Mouse (Mus musculus): Measurements from ENCODE around the gene H1fx. TPM values are rescaled to one million over a fixed set of nuclear protein-coding genes. Genes with fewer than 3 reads are reported as not detected.
"Not testable (repeated sequence)": the region's sequence is repeated elsewhere in the genome, so short reads cannot be mapped to it uniquely, and the experiment has no call there.

H1fx gene
- polyA plus RNA-seq, 1 experiment = 58.5 TPM

DNA sequence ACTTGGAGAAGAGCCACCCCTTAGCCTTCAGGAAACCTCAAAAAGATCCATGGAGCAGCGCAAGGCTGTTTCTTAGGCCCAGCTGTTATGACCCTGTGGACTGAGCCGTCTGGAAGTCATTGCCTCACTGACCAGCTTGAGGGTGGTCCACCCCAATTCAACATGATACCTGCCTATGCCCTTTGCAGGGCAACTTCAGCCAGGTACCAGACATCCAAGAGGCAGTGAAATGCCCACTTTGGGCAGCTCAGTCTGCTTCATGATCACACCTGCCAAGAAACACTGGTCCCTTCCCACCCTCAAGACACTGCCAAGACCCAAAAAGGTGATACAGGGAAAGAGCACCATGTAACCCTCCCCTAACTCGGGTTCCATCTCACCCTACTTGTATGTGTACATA is 1.7 kb downstream of the H1fx start:
- Histone ChIP-seq H3K4me3 (ENCODE audit: insufficient read depth, poor library complexity, severe bottlenecking) (no peak overlapping the region), H3K79me2 (ENCODE audit: control insufficient read depth, insufficient read depth) (peaks cover 21% of the 10 kb centered on the region), H3K79me3 (ENCODE audit: low read depth) (peaks cover 1% of the 10 kb centered on the region), H3K36me3 (ENCODE audit: control insufficient read depth, insufficient read depth) (peaks cover 17% of the 10 kb centered on the region), H3ac (ENCODE audit: control insufficient read depth, insufficient read length, low read depth) (no peak overlapping the region), H3K27me3 (ENCODE audit: control insufficient read depth, insufficient read depth, insufficient read length) (no peaks in the 10 kb centered on the region)
- TF ChIP-seq MYOG (IDR thresholded peaks at IDR 0.05; ENCODE audit: control insufficient read depth, extremely low read depth, insufficient read length) = no peak
- TF ChIP-seq MAX (IDR thresholded peaks at IDR 0.05) = no peak
- TF ChIP-seq USF1 (IDR thresholded peaks at IDR 0.05; ENCODE audit: low read depth) = no peak
- TF ChIP-seq CEBPB (IDR thresholded peaks at IDR 0.05; ENCODE audit: low read depth) = no peak
- TF ChIP-seq MYOD1 (IDR thresholded peaks at IDR 0.05; ENCODE audit: control insufficient read depth, insufficient read length, low read depth) = no peak
- no peak for TF ChIP-seq FOSL1 (IDR thresholded peaks at IDR 0.05; ENCODE audit: insufficient read depth, low read length, poor library complexity, severe bottlenecking)
- TF ChIP-seq CTCF (IDR thresholded peaks at IDR 0.05; ENCODE audit: control insufficient read depth, insufficient read depth, insufficient read length) = no peak

DNA sequence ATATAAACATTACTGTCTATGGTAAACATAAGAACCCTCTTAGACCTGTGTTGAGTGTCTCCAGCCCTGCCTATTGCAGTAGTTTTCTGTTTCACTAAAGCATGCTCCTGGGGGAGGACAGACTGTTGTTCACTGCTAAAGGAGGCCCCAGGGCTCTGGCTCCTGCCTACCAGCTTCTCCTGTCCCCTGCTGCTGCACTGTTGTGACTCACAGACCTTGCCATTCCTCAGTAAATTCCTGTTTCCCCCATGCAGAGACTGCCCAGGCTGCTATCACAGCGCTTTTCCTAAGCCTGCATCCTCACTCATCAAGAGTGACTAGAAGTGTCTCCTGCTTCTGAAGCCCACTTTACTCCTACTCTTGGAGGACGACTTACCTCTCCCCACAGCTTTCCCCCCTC is 11.4 kb downstream of the H1fx start:
- Histone ChIP-seq H3ac (ENCODE audit: control insufficient read depth, insufficient read length, low read depth) (no peak overlapping the region), H3K79me3 (ENCODE audit: low read depth) (no peaks in the 10 kb centered on the region), H3K36me3 (ENCODE audit: control insufficient read depth, insufficient read depth) (no peaks in the 10 kb centered on the region), H3K79me2 (ENCODE audit: control insufficient read depth, insufficient read depth) (no peaks in the 10 kb centered on the region), H3K4me3 (ENCODE audit: insufficient read depth, poor library complexity, severe bottlenecking) (no peak overlapping the region), H3K27me3 (ENCODE audit: control insufficient read depth, insufficient read depth, insufficient read length) (peaks cover 3% of the 10 kb centered on the region)
- TF ChIP-seq CTCF (IDR thresholded peaks at IDR 0.05; ENCODE audit: control insufficient read depth, insufficient read depth, insufficient read length) (no peak), CEBPB (IDR thresholded peaks at IDR 0.05; ENCODE audit: low read depth) (no peak), FOSL1 (IDR thresholded peaks at IDR 0.05; ENCODE audit: insufficient read depth, low read length, poor library complexity, severe bottlenecking) (no peak), MAX (IDR thresholded peaks at IDR 0.05) (no peak), MYOG (IDR thresholded peaks at IDR 0.05; ENCODE audit: control insufficient read depth, extremely low read depth, insufficient read length) (no peak), MYOD1 (IDR thresholded peaks at IDR 0.05; ENCODE audit: control insufficient read depth, insufficient read length, low read depth) (no peak), USF1 (IDR thresholded peaks at IDR 0.05; ENCODE audit: low read depth) (no peak)

DNA sequence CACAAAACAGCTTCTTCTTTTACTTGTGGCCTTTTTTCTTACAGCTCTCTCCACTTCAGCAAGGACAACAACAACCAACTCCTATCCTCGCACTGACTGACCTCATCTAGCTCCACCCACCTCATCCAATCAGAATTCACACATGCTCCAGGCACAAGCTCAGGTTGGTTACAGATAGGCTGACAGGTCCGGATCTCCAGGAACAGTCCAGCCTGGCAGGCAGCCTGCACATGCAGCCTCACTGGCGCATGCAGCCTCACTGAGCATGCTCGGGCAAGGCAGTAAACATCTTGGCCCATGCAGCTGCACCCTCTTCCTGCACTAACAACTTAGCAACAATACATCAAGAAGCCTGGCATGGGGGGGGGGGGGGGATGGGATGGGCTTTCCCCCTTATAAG is 19.0 kb downstream of the H1fx start:
- not testable (repeated sequence) for H3K27me3 ChIP-seq (ENCODE audit: control insufficient read depth, insufficient read depth, insufficient read length); H3K4me3 ChIP-seq (ENCODE audit: insufficient read depth, poor library complexity, severe bottlenecking); H3K36me3 ChIP-seq (ENCODE audit: control insufficient read depth, insufficient read depth); H3K79me3 ChIP-seq (ENCODE audit: low read depth); H3ac ChIP-seq (ENCODE audit: control insufficient read depth, insufficient read length, low read depth); H3K79me2 ChIP-seq (ENCODE audit: control insufficient read depth, insufficient read depth)

DNA sequence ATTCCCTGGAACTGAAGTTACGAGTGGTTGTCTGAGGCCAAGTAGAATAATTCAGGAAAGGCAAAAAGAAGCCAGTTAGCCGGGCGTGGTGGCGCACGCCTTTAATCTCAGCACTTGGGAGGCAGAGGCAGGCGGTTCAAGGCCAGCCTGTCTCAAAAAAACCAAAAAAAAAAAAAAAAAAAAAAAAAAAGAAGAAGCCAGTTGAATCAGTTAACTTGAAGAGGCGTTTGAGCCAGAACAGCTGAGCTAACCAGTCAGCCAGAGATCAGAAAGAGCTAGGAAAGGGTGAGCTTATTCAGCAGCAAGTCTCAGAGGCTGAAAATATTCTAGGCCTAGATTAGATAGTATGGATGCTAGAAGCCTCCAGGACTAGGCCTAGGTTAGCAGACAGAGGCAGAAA is 39.3 kb downstream of the H1fx start:
- H3K79me3 ChIP-seq (ENCODE audit: low read depth) = no peaks in the 10 kb centered on the region
- no peaks in the 10 kb centered on the region for H3K79me2 ChIP-seq (ENCODE audit: control insufficient read depth, insufficient read depth)
- TF ChIP-seq MAX (IDR thresholded peaks at IDR 0.05) = no peak
- TF ChIP-seq MYOG (IDR thresholded peaks at IDR 0.05; ENCODE audit: control insufficient read depth, extremely low read depth, insufficient read length) = no peak
- TF ChIP-seq USF1 (IDR thresholded peaks at IDR 0.05; ENCODE audit: low read depth) = no peak
- TF ChIP-seq MYOD1 (IDR thresholded peaks at IDR 0.05; ENCODE audit: control insufficient read depth, insufficient read length, low read depth) = no peak
- no peak for TF ChIP-seq FOSL1 (IDR thresholded peaks at IDR 0.05; ENCODE audit: insufficient read depth, low read length, poor library complexity, severe bottlenecking)
- no peak for TF ChIP-seq CEBPB (IDR thresholded peaks at IDR 0.05; ENCODE audit: low read depth)
- no peak for TF ChIP-seq CTCF (IDR thresholded peaks at IDR 0.05; ENCODE audit: control insufficient read depth, insufficient read depth, insufficient read length)
- no peak overlapping the region for H3ac ChIP-seq (ENCODE audit: control insufficient read depth, insufficient read length, low read depth)
- no peaks in the 10 kb centered on the region for H3K27me3 ChIP-seq (ENCODE audit: control insufficient read depth, insufficient read depth, insufficient read length)
- no peak overlapping the region for H3K4me3 ChIP-seq (ENCODE audit: insufficient read depth, poor library complexity, severe bottlenecking)
- no peaks in the 10 kb centered on the region for H3K36me3 ChIP-seq (ENCODE audit: control insufficient read depth, insufficient read depth)

DNA sequence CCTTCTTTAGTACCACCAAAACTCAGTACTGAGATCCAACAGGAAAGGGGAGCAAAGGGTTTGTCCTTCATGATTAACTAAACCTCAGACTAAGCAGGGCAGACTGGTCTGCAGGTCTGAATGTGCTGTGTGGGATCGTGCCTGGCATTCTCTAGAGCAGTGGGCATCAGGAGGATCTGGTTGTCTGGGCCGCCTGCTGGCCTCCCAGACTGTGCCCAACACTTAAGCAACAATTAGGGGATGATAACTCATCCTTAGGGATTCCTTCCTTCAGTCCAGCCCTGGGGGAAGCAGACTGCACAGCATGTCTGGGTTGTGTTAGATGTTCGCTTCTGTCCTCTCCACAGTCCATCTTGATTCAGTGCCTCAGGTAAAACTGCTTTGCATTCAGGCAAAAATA is 42.5 kb downstream of the H1fx start:
- Histone ChIP-seq H3K36me3 (ENCODE audit: control insufficient read depth, insufficient read depth) (peaks cover 25% of the 10 kb centered on the region), H3K79me3 (ENCODE audit: low read depth) (no peaks in the 10 kb centered on the region), H3K27me3 (ENCODE audit: control insufficient read depth, insufficient read depth, insufficient read length) (no peaks in the 10 kb centered on the region), H3K4me3 (ENCODE audit: insufficient read depth, poor library complexity, severe bottlenecking) (no peak overlapping the region), H3ac (ENCODE audit: control insufficient read depth, insufficient read length, low read depth) (no peak overlapping the region), H3K79me2 (ENCODE audit: control insufficient read depth, insufficient read depth) (no peaks in the 10 kb centered on the region)
- TF ChIP-seq MYOG (IDR thresholded peaks at IDR 0.05; ENCODE audit: control insufficient read depth, extremely low read depth, insufficient read length) (no peak), CEBPB (IDR thresholded peaks at IDR 0.05; ENCODE audit: low read depth) (no peak), FOSL1 (IDR thresholded peaks at IDR 0.05; ENCODE audit: insufficient read depth, low read length, poor library complexity, severe bottlenecking) (no peak), CTCF (IDR thresholded peaks at IDR 0.05; ENCODE audit: control insufficient read depth, insufficient read depth, insufficient read length) (no peak), MYOD1 (IDR thresholded peaks at IDR 0.05; ENCODE audit: control insufficient read depth, insufficient read length, low read depth) (no peak), MAX (IDR thresholded peaks at IDR 0.05) (no peak), USF1 (IDR thresholded peaks at IDR 0.05; ENCODE audit: low read depth) (no peak)

DNA sequence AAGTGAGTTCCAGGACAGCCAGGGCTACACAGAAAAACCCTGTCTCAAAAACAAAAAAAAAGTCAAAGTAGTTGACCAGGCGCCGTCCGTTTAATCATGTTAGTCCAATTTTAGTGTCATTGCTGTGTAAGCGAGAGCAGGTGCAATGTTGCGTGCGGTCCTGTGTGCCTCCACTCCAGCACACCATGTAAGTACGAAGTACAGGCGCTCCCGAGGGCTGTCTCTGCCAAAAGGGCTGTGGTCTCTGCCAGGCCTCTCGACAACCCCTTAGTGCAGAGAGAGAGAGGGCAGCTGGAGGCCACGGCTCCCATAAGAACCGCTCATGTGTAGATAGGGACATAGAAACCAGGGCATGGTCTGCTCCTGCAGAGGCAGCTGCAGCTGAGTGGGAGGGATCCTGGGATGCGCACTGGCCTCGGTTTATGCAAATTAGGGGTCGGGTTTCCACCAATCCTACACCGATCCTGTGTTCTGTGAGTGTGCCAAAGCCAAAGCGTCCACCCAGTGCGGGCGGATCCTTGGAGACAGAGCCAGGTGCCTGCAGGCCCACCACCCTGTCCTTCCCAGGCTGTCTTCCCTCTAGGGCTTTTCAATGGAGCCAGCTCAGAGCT is 44.2 kb downstream of the H1fx start:
- no peaks in the 10 kb centered on the region for H3K79me3 ChIP-seq (ENCODE audit: low read depth)
- no peaks in the 10 kb centered on the region for H3K27me3 ChIP-seq (ENCODE audit: control insufficient read depth, insufficient read depth, insufficient read length)
- H3K4me3 ChIP-seq (ENCODE audit: insufficient read depth, poor library complexity, severe bottlenecking) = no peak overlapping the region
- TF ChIP-seq USF1 (IDR thresholded peaks at IDR 0.05; ENCODE audit: low read depth) (no peak), FOSL1 (IDR thresholded peaks at IDR 0.05; ENCODE audit: insufficient read depth, low read length, poor library complexity, severe bottlenecking) (no peak), CTCF (IDR thresholded peaks at IDR 0.05; ENCODE audit: control insufficient read depth, insufficient read depth, insufficient read length) (no peak), MYOD1 (IDR thresholded peaks at IDR 0.05; ENCODE audit: control insufficient read depth, insufficient read length, low read depth) (no peak), CEBPB (IDR thresholded peaks at IDR 0.05; ENCODE audit: low read depth) (no peak), MYOG (IDR thresholded peaks at IDR 0.05; ENCODE audit: control insufficient read depth, extremely low read depth, insufficient read length) (no peak), MAX (IDR thresholded peaks at IDR 0.05) (no peak)
- peaks cover 39% of the 10 kb centered on the region for H3K36me3 ChIP-seq (ENCODE audit: control insufficient read depth, insufficient read depth)
- no peak overlapping the region for H3ac ChIP-seq (ENCODE audit: control insufficient read depth, insufficient read length, low read depth)
- no peaks in the 10 kb centered on the region for H3K79me2 ChIP-seq (ENCODE audit: control insufficient read depth, insufficient read depth)

Measured in C2C12 (cell line).